8 mouse cellular contexts compared by ENCODE assay signal in the genomic region with DNA sequence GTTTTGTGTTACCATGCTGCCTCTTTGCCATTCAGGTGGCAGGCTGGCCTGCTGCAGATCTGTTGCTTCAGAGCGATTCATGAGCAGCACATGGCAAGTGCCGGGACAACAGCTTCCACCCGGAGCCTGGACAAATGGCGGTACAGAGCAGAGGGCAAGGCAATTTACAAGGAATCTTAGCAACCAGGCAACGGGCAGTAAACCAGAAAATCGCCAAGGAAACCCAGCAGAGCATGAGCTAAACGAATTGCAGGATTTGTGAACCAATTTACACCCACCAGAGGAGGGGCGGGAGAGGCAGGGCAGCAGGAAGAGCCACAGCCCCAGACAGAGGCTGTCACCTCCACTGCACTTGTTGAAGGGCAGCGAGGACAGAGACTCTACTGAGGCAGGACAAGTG.
DNase-seq lines count a peak whose midpoint lies in the region; ATAC-seq and TF ChIP-seq lines count a peak whose summit lies in the region.

No protein-coding gene starts in this region.

- no peak for TF ChIP-seq EP300 in lung, postnatal 0 days (IDR thresholded peaks at IDR 0.05)

- H3K4me3 ChIP-seq in forebrain, embryonic 15.5 days = no peak overlapping the region
- no peak overlapping the region for H3K4me3 ChIP-seq in kidney, embryonic 16.5 days (ENCODE audit: low read length)
- H3K4me3 ChIP-seq in lung, postnatal 0 days (ENCODE audit: low read depth, low read length) = no peak overlapping the region

- no peaks in the 10 kb centered on the region for H3K9me3 ChIP-seq in forebrain, embryonic 15.5 days
- no peaks in the 10 kb centered on the region for H3K9me3 ChIP-seq in kidney, embryonic 16.5 days (ENCODE audit: low read length)
- no peaks in the 10 kb centered on the region for H3K9me3 ChIP-seq in lung, postnatal 0 days (ENCODE audit: low read length)

- H3K4me2 ChIP-seq in forebrain, embryonic 15.5 days (replicated peaks) = no peak overlapping the region
- H3K4me2 ChIP-seq in kidney, embryonic 16.5 days (replicated peaks; ENCODE audit: low read depth, low read length) = no peak overlapping the region
- no peak overlapping the region for H3K4me2 ChIP-seq in lung, postnatal 0 days (replicated peaks; ENCODE audit: low read depth, low read length)

- peak; percentile 83 for ATAC-seq in forebrain, embryonic 15.5 days (replicated peaks)
- ATAC-seq in kidney, embryonic 16.5 days (ENCODE audit: low FRiP score, low TSS enrichment) = peak; percentile 54
- no peak for ATAC-seq in lung, postnatal 0 days
- no peak for ATAC-seq in megakaryocyte, adult 5-6 weeks (ENCODE audit: poor library complexity, severe bottlenecking)

- peak; percentile 60 for DNase-seq in brain, adult 2 months (ENCODE audit: low read depth, low spot score)
- DNase-seq in left cerebral cortex, postnatal 36 days (ENCODE audit: low spot score in 2 of 2) = peak; percentile 36 to 52
- peak; percentile 34 to 39 for DNase-seq in right cerebral cortex, postnatal 36 days (ENCODE audit: low spot score in 2 of 2)
- DNase-seq in lung, postnatal 0 days (ENCODE audit: low spot score) = no peak
- no peak for DNase-seq in thymus, adult 18-20 months

- intact Hi-C loops in left cerebral cortex, postnatal 36 days (cut with DNase I) = no loop called here

- H3K36me3 ChIP-seq in forebrain, embryonic 15.5 days = no peaks in the 10 kb centered on the region
- no peaks in the 10 kb centered on the region for H3K36me3 ChIP-seq in kidney, embryonic 16.5 days (ENCODE audit: insufficient read depth, low read length)
- no peaks in the 10 kb centered on the region for H3K36me3 ChIP-seq in lung, postnatal 0 days (ENCODE audit: insufficient read depth, low read length)

- no peak for TF ChIP-seq CTCF in lung, postnatal 0 days (IDR thresholded peaks at IDR 0.05)

- H3K4me1 ChIP-seq in forebrain, embryonic 15.5 days = peaks cover 12% of the 10 kb centered on the region
- peaks cover 16% of the 10 kb centered on the region for H3K4me1 ChIP-seq in kidney, embryonic 16.5 days (ENCODE audit: insufficient read depth, low read length)
- no peaks in the 10 kb centered on the region for H3K4me1 ChIP-seq in lung, postnatal 0 days (ENCODE audit: insufficient read depth, low read depth, low read length)

- no peaks in the 10 kb centered on the region for H3K27me3 ChIP-seq in forebrain, embryonic 15.5 days
- no peaks in the 10 kb centered on the region for H3K27me3 ChIP-seq in kidney, embryonic 16.5 days (ENCODE audit: insufficient read depth, low read length)
- no peaks in the 10 kb centered on the region for H3K27me3 ChIP-seq in lung, postnatal 0 days (replicated peaks; ENCODE audit: insufficient read depth, low read length)

- H3K9ac ChIP-seq in forebrain, embryonic 15.5 days (replicated peaks) = no peak overlapping the region
- H3K9ac ChIP-seq in kidney, embryonic 16.5 days (replicated peaks; ENCODE audit: low read length) = no peak overlapping the region
- no peak overlapping the region for H3K9ac ChIP-seq in lung, postnatal 0 days (replicated peaks; ENCODE audit: low read depth)

- WGBS in forebrain, embryonic 15.5 days = 7% methylated on average over 9 of the region's 9 CpGs
- 11% methylated on average over 9 of the region's 9 CpGs for WGBS in kidney, embryonic 16.5 days
- WGBS in lung, postnatal 0 days = 40% methylated on average over 9 of the region's 9 CpGs

- peak overlapping the region; percentile 60 for H3K27ac ChIP-seq in forebrain, embryonic 15.5 days (replicated peaks)
- peak overlapping the region; percentile 16; the same call in 1 of the 2 replicates for H3K27ac ChIP-seq in kidney, embryonic 16.5 days (ENCODE audit: low read length)
- no peak overlapping the region for H3K27ac ChIP-seq in lung, postnatal 0 days (ENCODE audit: low read length)

Comparison
In these comparisons a context has a peak if more than half of its experiments do, and no peak if none do; other contexts are left out.
1. DNase-seq: peak in brain, adult 2 months (single experiment), left cerebral cortex, postnatal 36 days (2 of 2) and right cerebral cortex, postnatal 36 days (2 of 2); none in lung, postnatal 0 days (single experiment) and thymus, adult 18-20 months (0 of 2).
2. ATAC-seq: peak in forebrain, embryonic 15.5 days (single experiment) and kidney, embryonic 16.5 days (single experiment); none in lung, postnatal 0 days (single experiment) and megakaryocyte, adult 5-6 weeks (single experiment).